Mouse (Mus musculus) kidney, embryonic 14.5 days (tissue): ENCODE measurements around the gene Gm11634. TPM values are rescaled to one million over a fixed set of nuclear protein-coding genes. Genes with fewer than 3 reads are reported as not detected.
"Not testable (repeated sequence)": the region's sequence is repeated elsewhere in the genome, so short reads cannot be mapped to it uniquely, and the experiment has no call there.

Experiments
- ATAC-seq: fragments of 200-750 bp; cut with Nextera tagmentation; 2 replicates; pipeline ENCODE4 v1.8.0; 2017; ENCODE audit warnings: moderate number of reproducible peaks, mild to moderate bottlenecking, moderate TSS enrichment, moderate library complexity; ENCODE audit not compliant: low FRiP score, low TSS enrichment
- H3K27ac ChIP-seq: fragments of 300-500 bp; sonication (generic); 2 replicates; pipeline ENCODE4 v1.5.1; 2014; ENCODE audit warnings: low read depth, mild to moderate bottlenecking, low read length, moderate library complexity, mixed read lengths
- H3K27me3 ChIP-seq: fragments of 300-500 bp; sonication (generic); 2 replicates; pipeline ENCODE4 v1.6.1; 2014; ENCODE audit warnings: mild to moderate bottlenecking, low read length; ENCODE audit not compliant: control insufficient read depth, insufficient read depth
- H3K36me3 ChIP-seq: fragments of 300-500 bp; sonication (generic); 2 replicates; pipeline ENCODE4 v1.6.1; 2014; ENCODE audit warnings: low read length, mixed read lengths; ENCODE audit not compliant: control insufficient read depth, insufficient read depth
- H3K4me1 ChIP-seq: fragments of 300-500 bp; sonication (generic); 2 replicates; pipeline ENCODE4 v1.6.1; 2014; ENCODE audit warnings: low read length, mixed read lengths; ENCODE audit not compliant: control insufficient read depth, insufficient read depth
- H3K4me2 ChIP-seq: fragments of 300-500 bp; sonication (generic); replicated peaks from 2 replicates; pipeline ENCODE4 v1.6.1; 2014; ENCODE audit warnings: low read depth, mild to moderate bottlenecking, low read length
- H3K4me3 ChIP-seq: fragments of 300-500 bp; sonication (generic); 2 replicates; pipeline ENCODE4 v1.5.1; 2014; ENCODE audit warnings: mild to moderate bottlenecking, low read length
- H3K9ac ChIP-seq: fragments of 300-500 bp; sonication (generic); 2 replicates; pipeline ENCODE4 v1.6.1; 2014; ENCODE audit warnings: low read depth, mild to moderate bottlenecking, low read length, moderate library complexity
- H3K9me3 ChIP-seq: fragments of 300-500 bp; sonication (generic); 2 replicates; pipeline ENCODE4 v1.6.1; 2016; ENCODE audit warnings: low read length; ENCODE audit not compliant: control insufficient read depth
- WGBS: fragments of 180-500 bp; shearing (Covaris S2); extraction: QIAGEN DNeasy Blood & Tissue Kit; methylation state at CpG from one replicate; pipeline ENCODE4 v1.1.7; 2014; 5-methylcytosine and 5-hydroxymethylcytosine counted together
- polyA plus RNA-seq: library from polyadenylated mRNA; unstranded; fragments of >200 nt; fragmentation: Nextera tagmentation; extraction: Ambion mirVana; gene quantifications from 2 replicates; pipeline ENCODE4 v1.2.1, GENCODE M21; 2014

Gm11634 gene
- polyA plus RNA-seq, 1 experiment from 2014 or later = not detected

DNA sequence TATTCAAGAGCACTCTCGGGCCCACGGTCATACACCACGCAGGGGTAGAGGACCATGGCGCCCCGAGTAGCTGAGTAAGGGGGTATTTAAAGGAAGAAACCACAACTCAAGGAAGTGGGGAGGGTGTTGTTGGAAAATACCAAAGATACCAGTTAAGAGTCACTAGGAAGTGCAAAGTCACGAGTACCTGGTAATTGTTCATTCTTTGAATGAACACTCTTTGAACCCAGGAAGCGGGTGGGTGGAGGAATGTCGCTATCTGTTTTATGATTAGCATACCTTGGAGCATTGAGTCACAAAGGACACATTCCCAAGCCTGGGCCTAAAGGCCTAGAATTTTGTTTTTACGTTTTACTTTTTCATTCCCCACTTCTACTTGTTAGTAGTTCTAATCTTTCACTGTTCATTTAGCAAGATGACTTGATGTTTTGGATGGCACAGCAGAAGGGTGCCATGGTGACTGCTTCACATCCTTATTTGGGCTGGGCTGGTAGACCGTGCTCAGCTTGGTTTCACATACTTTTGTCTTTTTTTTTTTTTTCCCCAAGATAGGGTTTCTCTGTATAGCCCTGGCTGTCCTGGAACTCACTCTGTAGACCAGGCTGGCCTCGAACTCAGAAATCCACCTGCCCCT is 21.1 kb upstream of the Gm11634 start:
- not testable (repeated sequence) for H3K27me3 ChIP-seq, H3K9me3 ChIP-seq, ATAC-seq, H3K4me2 ChIP-seq, H3K9ac ChIP-seq, H3K27ac ChIP-seq, H3K4me3 ChIP-seq, H3K36me3 ChIP-seq
- WGBS = 74% methylated on average over 11 of the region's 11 CpGs
- H3K4me1 ChIP-seq = 0 out of 2 replicates have a peak, but pooled peaks cover 13% of the 10 kb centered on the region

DNA sequence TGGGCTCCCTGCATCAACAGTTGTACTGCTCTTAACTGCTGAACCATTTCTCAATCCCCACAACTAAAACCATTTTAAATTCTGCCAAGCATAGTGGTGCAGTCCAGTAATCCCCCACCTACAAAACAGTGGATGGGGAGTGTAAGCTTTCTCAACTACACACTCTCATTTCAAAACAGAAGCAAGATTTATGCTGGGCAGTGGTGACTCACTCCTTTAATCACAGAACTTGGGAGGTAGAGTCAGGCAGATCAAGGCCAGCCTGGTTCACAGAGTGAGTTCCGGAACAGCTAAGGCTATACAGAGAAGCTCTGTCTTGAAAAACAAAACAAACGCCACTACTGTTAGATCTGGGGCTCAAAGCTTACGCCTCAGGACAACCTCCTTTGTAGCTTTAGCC is 19.5 kb upstream of the Gm11634 start:
- WGBS = 72% methylated on average over 3 of the region's 3 CpGs
- no peak overlapping the region for H3K4me3 ChIP-seq
- no peak for ATAC-seq

DNA sequence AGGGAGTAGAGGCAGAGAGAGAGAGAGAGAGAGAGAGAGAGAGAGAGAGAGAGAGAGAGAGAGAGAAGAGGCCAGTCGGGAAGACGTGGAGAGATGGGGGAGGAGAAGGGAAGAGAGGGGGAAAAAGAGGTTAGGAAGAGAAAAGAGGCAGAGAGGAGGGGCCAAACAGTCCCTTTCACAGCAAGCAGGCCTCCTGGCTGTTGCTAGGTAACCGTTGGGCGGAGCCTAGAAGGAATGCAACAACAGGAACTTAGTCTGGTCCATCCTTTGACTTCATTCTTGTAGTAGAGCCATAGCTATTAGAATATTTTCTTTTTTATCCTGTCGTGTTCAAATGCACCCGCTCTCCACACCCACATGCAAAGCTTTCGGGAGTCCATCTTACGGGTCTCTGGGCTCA is 18.8 kb upstream of the Gm11634 start:
- H3K27ac ChIP-seq = no peak overlapping the region
- no peaks in the 10 kb centered on the region for H3K36me3 ChIP-seq
- no peaks in the 10 kb centered on the region for H3K27me3 ChIP-seq
- H3K4me1 ChIP-seq = 0 out of 2 replicates have a peak, but pooled peaks cover 13% of the 10 kb centered on the region
- no peaks in the 10 kb centered on the region for H3K9me3 ChIP-seq
- H3K4me3 ChIP-seq = peak overlapping the region; percentile 7; the same call in 1 of the 2 replicates
- H3K4me2 ChIP-seq = peak overlapping the region; percentile 31
- ATAC-seq = peak; percentile 54; the same call in 1 of the 2 replicates
- 10% methylated on average over 8 of the region's 8 CpGs for WGBS
- no peak overlapping the region for H3K9ac ChIP-seq

More for the DNA sequence above, 19.5 kb upstream of the Gm11634 start:
- no peaks in the 10 kb centered on the region for H3K27me3 ChIP-seq
- H3K9ac ChIP-seq = no peak overlapping the region
- no peak overlapping the region for H3K4me2 ChIP-seq
- no peaks in the 10 kb centered on the region for H3K36me3 ChIP-seq
- no peaks in the 10 kb centered on the region for H3K9me3 ChIP-seq
- 0 out of 2 replicates have a peak, but pooled peaks cover 13% of the 10 kb centered on the region for H3K4me1 ChIP-seq
- no peak overlapping the region for H3K27ac ChIP-seq

DNA sequence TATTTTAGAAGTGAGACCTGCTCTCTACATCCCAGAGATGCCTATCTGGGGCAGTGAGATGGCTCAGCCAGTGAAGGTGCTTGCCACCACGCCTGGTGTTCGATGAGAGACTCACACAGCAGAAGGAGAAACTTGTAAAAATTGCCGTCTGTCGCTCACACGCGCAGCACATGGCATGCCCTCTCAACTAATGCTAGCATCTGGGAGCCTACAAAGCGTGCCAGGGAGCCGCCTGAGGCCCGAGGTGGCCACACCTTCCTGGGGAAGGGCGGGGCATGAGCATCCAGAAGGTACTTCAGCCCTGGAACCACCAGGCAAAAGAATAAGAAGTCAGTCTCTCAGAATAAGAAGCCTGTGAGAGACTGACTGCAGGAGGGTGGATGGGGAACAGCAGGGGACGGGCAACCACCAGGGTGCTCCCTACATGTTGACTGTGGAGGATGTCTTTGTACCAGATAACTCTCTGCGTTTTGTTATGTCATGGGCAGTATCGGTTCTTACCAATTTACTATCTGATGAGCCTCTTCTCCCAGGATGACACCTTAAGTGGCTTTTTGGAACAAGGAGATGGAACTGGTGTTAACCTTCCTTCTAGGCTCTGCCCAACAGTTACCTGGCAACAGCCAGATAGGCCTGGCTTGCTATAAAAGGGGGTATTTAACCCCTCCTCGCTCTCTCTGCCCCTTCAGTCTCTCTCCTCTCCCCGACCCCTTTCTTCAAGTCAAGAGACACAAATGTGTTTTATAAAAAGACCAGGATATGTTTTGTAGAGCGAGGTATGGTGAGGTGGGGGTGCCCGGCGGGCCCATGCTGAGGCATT is 18.1 kb upstream of the Gm11634 start:
- Histone ChIP-seq H3K4me2 (no peak overlapping the region; the same call in 1 of the 2 replicates), H3K27ac (no peak overlapping the region), H3K9me3 (no peaks in the 10 kb centered on the region), H3K27me3 (no peaks in the 10 kb centered on the region), H3K4me3 (no peak overlapping the region), H3K4me1 (0 out of 2 replicates have a peak, but pooled peaks cover 13% of the 10 kb centered on the region), H3K36me3 (no peaks in the 10 kb centered on the region), H3K9ac (0 out of 2 replicates have a peak overlapping the region, but pooled peaks have one; percentile 2)
- ATAC-seq = no peak
- 25% methylated on average over 18 of the region's 18 CpGs for WGBS

DNA sequence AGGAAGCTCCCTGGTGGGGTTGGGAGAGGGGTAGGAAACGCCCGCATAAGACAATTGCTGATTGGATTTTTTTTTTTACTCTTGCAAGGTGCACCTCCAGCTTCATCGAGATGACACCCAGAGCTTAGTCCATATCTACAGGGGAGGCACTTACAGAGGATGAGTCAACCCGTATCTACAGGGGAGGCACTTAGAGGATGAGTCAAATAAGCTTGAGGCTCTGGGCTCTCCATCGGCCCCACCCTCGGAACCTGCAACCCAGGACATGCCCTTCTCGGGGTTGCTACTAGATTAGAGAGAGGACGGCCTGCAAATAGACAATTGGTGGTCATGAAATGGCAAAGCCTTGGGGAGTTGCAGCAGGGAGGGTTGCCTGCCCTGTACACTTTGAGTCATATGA is 17.0 kb upstream of the Gm11634 start:
- Histone ChIP-seq H3K36me3 (no peaks in the 10 kb centered on the region), H3K4me2 (no peak overlapping the region), H3K4me3 (no peak overlapping the region), H3K27me3 (no peaks in the 10 kb centered on the region), H3K9me3 (no peaks in the 10 kb centered on the region), H3K4me1 (0 out of 2 replicates have a peak, but pooled peaks cover 13% of the 10 kb centered on the region), H3K27ac (no peak overlapping the region), H3K9ac (no peak overlapping the region)
- WGBS = 89% methylated on average over 8 of the region's 8 CpGs
- no peak for ATAC-seq

DNA sequence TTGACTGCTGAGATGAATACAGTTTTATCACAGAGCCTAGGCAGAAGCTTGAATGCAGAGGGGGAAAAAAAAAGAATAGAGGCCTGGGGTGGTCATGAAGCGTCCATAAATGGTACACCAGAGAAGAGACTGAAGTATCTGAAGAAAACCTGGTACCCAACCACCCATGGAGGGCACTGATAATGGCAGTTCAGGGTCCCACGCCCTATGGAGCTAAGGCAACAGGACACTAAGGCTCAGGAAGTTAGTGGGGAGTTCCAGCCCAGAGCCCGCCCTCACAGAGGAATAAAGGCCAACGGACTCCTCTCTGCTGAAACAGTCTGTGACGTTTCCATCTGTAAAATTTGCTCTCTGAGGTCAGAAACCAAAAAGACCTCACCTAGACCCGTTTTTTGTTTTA is 16.3 kb upstream of the Gm11634 start:
- no peak for ATAC-seq
- H3K9ac ChIP-seq = no peak overlapping the region
- no peaks in the 10 kb centered on the region for H3K27me3 ChIP-seq
- no peak overlapping the region for H3K4me3 ChIP-seq
- WGBS = 79% methylated on average over 6 of the region's 6 CpGs
- no peaks in the 10 kb centered on the region for H3K36me3 ChIP-seq
- no peak overlapping the region for H3K4me2 ChIP-seq
- H3K9me3 ChIP-seq = no peaks in the 10 kb centered on the region
- H3K27ac ChIP-seq = no peak overlapping the region
- 0 out of 2 replicates have a peak, but pooled peaks cover 13% of the 10 kb centered on the region for H3K4me1 ChIP-seq

DNA sequence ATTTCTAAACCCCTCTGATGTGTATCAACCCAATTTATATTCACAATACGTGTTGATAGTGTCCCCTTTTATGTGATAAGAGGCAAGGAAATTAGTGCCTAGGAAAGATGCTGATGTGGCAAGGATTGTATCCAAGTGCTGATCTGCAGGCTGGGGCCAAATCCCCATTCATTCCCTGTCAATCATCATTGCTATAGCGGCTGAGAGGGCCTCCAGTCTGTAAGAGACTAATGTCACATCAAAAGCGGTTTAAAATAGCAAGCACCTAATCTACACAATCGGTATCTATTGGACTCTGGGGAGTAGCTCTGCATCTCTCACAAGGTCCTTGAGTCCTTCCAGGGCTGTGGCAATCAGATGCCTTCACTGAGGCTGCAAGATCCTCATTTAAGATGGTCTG is 15.1 kb upstream of the Gm11634 start:
- 0 out of 2 replicates have a peak, but pooled peaks cover 13% of the 10 kb centered on the region for H3K4me1 ChIP-seq
- no peaks in the 10 kb centered on the region for H3K36me3 ChIP-seq
- no peak overlapping the region for H3K27ac ChIP-seq
- no peak overlapping the region for H3K4me2 ChIP-seq
- no peak for ATAC-seq
- 77% methylated on average over 4 of the region's 4 CpGs for WGBS
- H3K9ac ChIP-seq = no peak overlapping the region
- H3K4me3 ChIP-seq = no peak overlapping the region
- H3K9me3 ChIP-seq = no peaks in the 10 kb centered on the region
- no peaks in the 10 kb centered on the region for H3K27me3 ChIP-seq

DNA sequence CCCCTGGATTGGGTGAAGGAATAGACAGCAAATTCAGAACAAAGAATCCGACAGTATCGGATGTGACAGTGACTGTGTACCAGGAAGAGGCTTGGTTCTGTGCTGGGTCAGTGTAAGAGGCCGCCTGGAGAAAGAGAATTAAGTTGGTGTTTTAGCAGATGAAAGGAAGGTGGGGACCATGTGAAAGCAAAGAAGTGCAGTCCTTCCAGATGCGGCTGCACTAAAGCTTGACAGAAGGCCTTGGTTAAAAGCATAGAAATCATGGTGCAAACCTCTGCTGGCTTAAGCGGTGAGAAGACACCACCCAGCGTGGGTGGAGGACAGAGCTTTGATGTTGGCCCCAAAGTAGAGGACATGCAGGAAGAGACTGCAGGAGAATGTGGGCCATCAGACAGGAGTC is 14.5 kb upstream of the Gm11634 start:
- H3K27me3 ChIP-seq = no peaks in the 10 kb centered on the region
- 79% methylated on average over 6 of the region's 6 CpGs for WGBS
- no peak for ATAC-seq

DNA sequence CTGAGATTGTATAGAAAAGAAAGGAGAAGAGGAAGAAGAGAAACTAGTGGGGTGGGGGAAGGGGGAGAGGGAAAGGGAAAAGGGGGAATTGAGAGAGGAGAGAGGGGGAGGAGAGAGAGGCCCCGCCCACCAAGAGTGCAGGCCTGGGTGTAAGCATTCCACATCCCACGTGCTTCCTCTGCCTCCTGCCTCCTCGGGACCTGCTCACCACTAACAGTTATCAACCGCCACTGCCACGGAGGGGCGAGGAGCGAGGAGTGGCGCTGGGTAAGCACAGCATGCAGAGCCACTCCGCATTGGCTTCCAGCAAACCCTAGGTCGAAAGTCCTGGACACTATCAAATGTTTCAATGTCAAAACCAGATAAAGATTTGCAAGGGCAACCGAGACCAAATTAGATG is 11.4 kb upstream of the Gm11634 start:
- no peaks in the 10 kb centered on the region for H3K27me3 ChIP-seq
- peak overlapping the region; percentile 25; the same call in 1 of the 2 replicates for H3K4me2 ChIP-seq
- WGBS = 38% methylated on average over 11 of the region's 11 CpGs
- no peaks in the 10 kb centered on the region for H3K9me3 ChIP-seq
- no peak overlapping the region for H3K9ac ChIP-seq
- H3K4me1 ChIP-seq = no peaks in the 10 kb centered on the region
- no peak overlapping the region for H3K4me3 ChIP-seq
- ATAC-seq = no peak
- H3K27ac ChIP-seq = no peak overlapping the region
- H3K36me3 ChIP-seq = no peaks in the 10 kb centered on the region

More for the DNA sequence above, 14.5 kb upstream of the Gm11634 start:
- H3K9ac ChIP-seq = no peak overlapping the region
- no peak overlapping the region for H3K4me3 ChIP-seq
- H3K9me3 ChIP-seq = no peaks in the 10 kb centered on the region
- no peaks in the 10 kb centered on the region for H3K36me3 ChIP-seq
- H3K4me1 ChIP-seq = 0 out of 2 replicates have a peak, but pooled peaks cover 12% of the 10 kb centered on the region
- H3K4me2 ChIP-seq = no peak overlapping the region
- H3K27ac ChIP-seq = no peak overlapping the region
